Comparison of ENCODE assay signal across 16 mouse cellular contexts in genomic region chr2:127736631-127737209, GRCm38 (mm10). TPM values are rescaled to one million over a fixed set of nuclear protein-coding genes. Genes with fewer than 3 reads are reported as not detected.
DNase-seq lines count a peak whose midpoint lies in the region; ATAC-seq and TF ChIP-seq lines count a peak whose summit lies in the region.
"Had no signal": no experiment of that assay in that cellular context is flagged by ENCODE, and none has a peak within 500 bp of the region (broad histone marks: within the 10 kb centered on the region; RNA-seq: fewer than 3 reads in every experiment).

No protein-coding gene starts in this region.

- H3K27me3 ChIP-seq in kidney, adult 2 months (replicated peaks; ENCODE audit: control insufficient read depth, insufficient read depth, low read length) = no peaks in the 10 kb centered on the region
- no peaks in the 10 kb centered on the region for H3K27me3 ChIP-seq in kidney, embryonic 15.5 days
- no peaks in the 10 kb centered on the region for H3K27me3 ChIP-seq in heart, embryonic 15.5 days
- no peaks in the 10 kb centered on the region for H3K27me3 ChIP-seq in hindbrain, postnatal 0 days (ENCODE audit: insufficient read depth, low read length)
- H3K27me3 ChIP-seq: embryonic facial prominence, embryonic 13.5 days; limb, embryonic 13.5 days; neural tube, embryonic 13.5 days had no signal

- TF ChIP-seq CTCF in kidney, adult 2 months (conservative IDR thresholded peaks at IDR 0.05; ENCODE audit: insufficient read depth, insufficient read length, low read depth, low read length) = no peak
- TF ChIP-seq CTCF in hindbrain, postnatal 0 days (IDR thresholded peaks at IDR 0.05; ENCODE audit: low read depth) = no peak

- no peak for ATAC-seq in kidney, embryonic 15.5 days (replicated peaks; ENCODE audit: low FRiP score)
- peak; percentile 69; the same call in 1 of the 2 replicates for ATAC-seq in common myeloid progenitor, adult 5-6 weeks (replicated peaks; ENCODE audit: low read depth, poor library complexity, severe bottlenecking)
- ATAC-seq in heart, embryonic 15.5 days (replicated peaks; ENCODE audit: insufficient number of reproducible peaks, insufficient read depth, low FRiP score, low read depth) = peak; percentile 79
- ATAC-seq in erythroblast, adult 5-6 weeks (replicated peaks; ENCODE audit: low FRiP score, poor library complexity, severe bottlenecking) = no peak
- no peak for ATAC-seq in hindbrain, postnatal 0 days

- no peaks in the 10 kb centered on the region for H3K36me3 ChIP-seq in kidney, adult 2 months (ENCODE audit: control insufficient read depth, insufficient read depth, low read length)
- peaks cover 11% of the 10 kb centered on the region; the same call in 1 of the 2 replicates for H3K36me3 ChIP-seq in kidney, embryonic 15.5 days
- no peaks in the 10 kb centered on the region for H3K36me3 ChIP-seq in heart, embryonic 15.5 days
- no peaks in the 10 kb centered on the region for H3K36me3 ChIP-seq in hindbrain, postnatal 0 days (ENCODE audit: insufficient read depth, low read length)

- H3K9me3 ChIP-seq in kidney, embryonic 15.5 days (replicated peaks) = no peaks in the 10 kb centered on the region
- no peaks in the 10 kb centered on the region for H3K9me3 ChIP-seq in heart, embryonic 15.5 days (replicated peaks)
- no peaks in the 10 kb centered on the region for H3K9me3 ChIP-seq in hindbrain, postnatal 0 days (ENCODE audit: low read length)
- H3K9me3 ChIP-seq: embryonic facial prominence, embryonic 13.5 days; hindbrain, embryonic 10.5 days; limb, embryonic 13.5 days; neural tube, embryonic 13.5 days had no signal

- H3K27ac ChIP-seq in kidney, adult 2 months (ENCODE audit: insufficient read depth, low read depth, low read length) = no peak overlapping the region
- no peak overlapping the region for H3K27ac ChIP-seq in kidney, embryonic 15.5 days
- H3K27ac ChIP-seq in heart, embryonic 15.5 days = peak overlapping the region; percentile 68
- H3K27ac ChIP-seq in hindbrain, postnatal 0 days = no peak overlapping the region
- H3K27ac ChIP-seq: embryonic facial prominence, embryonic 13.5 days; hindbrain, embryonic 10.5 days; limb, embryonic 13.5 days; neural tube, embryonic 13.5 days had no signal

- no peaks in the 10 kb centered on the region for H3K4me1 ChIP-seq in kidney, adult 2 months (ENCODE audit: control insufficient read depth, insufficient read depth, low read length)
- 0 out of 2 replicates have a peak, but pooled peaks cover 3% of the 10 kb centered on the region for H3K4me1 ChIP-seq in kidney, embryonic 15.5 days
- no peaks in the 10 kb centered on the region for H3K4me1 ChIP-seq in heart, embryonic 15.5 days (replicated peaks)
- H3K4me1 ChIP-seq in hindbrain, postnatal 0 days (ENCODE audit: insufficient read depth, low read length) = no peaks in the 10 kb centered on the region
- H3K4me1 ChIP-seq: embryonic facial prominence, embryonic 13.5 days; neural tube, embryonic 13.5 days had no signal

- 62% methylated on average over 6 of the region's 6 CpGs for WGBS in kidney, adult 2 months
- WGBS in kidney, embryonic 15.5 days = 62% methylated on average over 6 of the region's 6 CpGs
- WGBS in heart, embryonic 15.5 days = 53% methylated on average over 6 of the region's 6 CpGs
- WGBS in hindbrain, postnatal 0 days = 82% methylated on average over 6 of the region's 6 CpGs

- H3K4me3 ChIP-seq in kidney, adult 2 months (ENCODE audit: insufficient read depth, low read depth, low read length) = no peak overlapping the region
- no peak overlapping the region for H3K4me3 ChIP-seq in kidney, embryonic 15.5 days (replicated peaks)
- no peak overlapping the region for H3K4me3 ChIP-seq in heart, embryonic 15.5 days
- no peak overlapping the region for H3K4me3 ChIP-seq in hindbrain, postnatal 0 days (ENCODE audit: low read length)
- H3K4me3 ChIP-seq: embryonic facial prominence, embryonic 13.5 days; hindbrain, embryonic 10.5 days; limb, embryonic 13.5 days; neural tube, embryonic 13.5 days had no signal

- H3K9ac ChIP-seq in kidney, embryonic 15.5 days = no peak overlapping the region
- H3K9ac ChIP-seq in heart, embryonic 15.5 days = no peak overlapping the region
- H3K9ac ChIP-seq in hindbrain, postnatal 0 days (replicated peaks; ENCODE audit: low read length) = no peak overlapping the region
- H3K9ac ChIP-seq: embryonic facial prominence, embryonic 13.5 days; limb, embryonic 13.5 days; neural tube, embryonic 13.5 days had no signal

- H3K4me2 ChIP-seq in kidney, embryonic 15.5 days = no peak overlapping the region
- H3K4me2 ChIP-seq in heart, embryonic 15.5 days = no peak overlapping the region
- no peak overlapping the region for H3K4me2 ChIP-seq in hindbrain, postnatal 0 days (ENCODE audit: low read depth, low read length)
- H3K4me2 ChIP-seq: embryonic facial prominence, embryonic 13.5 days; limb, embryonic 13.5 days; neural tube, embryonic 13.5 days had no signal

- TF ChIP-seq POLR2A in kidney, adult 2 months (IDR thresholded peaks at IDR 0.05; ENCODE audit: low read depth, low read length) = no peak

- peak; percentile 32 for DNase-seq in kidney, adult 2 months
- peak; percentile 13 to 22 for DNase-seq in kidney, postnatal 36 days
- DNase-seq in retina, embryonic 14.5 days (ENCODE audit: low spot score) = no peak
- DNase-seq in hindbrain, postnatal 0 days (ENCODE audit: low spot score) = no peak
- DNase-seq: adrenal gland, adult 8-10 months; B cell, adult 2 months; cerebellum, postnatal 25 days; lung, adult 18-20 months had no signal

RNA-seq across cellular contexts. Expression of gene Mall, which starts 7.0 kb away (rescaled TPM):
- 1.3 and 1.8 TPM in 2 replicates for polyA plus RNA-seq in kidney, adult 2 months (2012; rRNA removed)
- 3.0 and 3.4 TPM in 2 replicates for polyA plus RNA-seq in kidney, embryonic 15.5 days (2015; fragmentation: Nextera tagmentation; extraction: Ambion mirVana)
- not detected in 2 replicates for total RNA-seq in common myeloid progenitor, adult 5-6 weeks (2017)
- 8.1 and 10.2 TPM in 2 replicates for polyA plus RNA-seq in heart, embryonic 15.5 days (2015; fragmentation: Nextera tagmentation; extraction: Ambion mirVana)
- not detected in 2 replicates for total RNA-seq in erythroblast, adult 5-6 weeks (2015; ENCODE audit: low replicate concordance)
- not detected in 2 replicates for total RNA-seq in erythroblast, adult 5-6 weeks (2017; ENCODE audit: low replicate concordance)
- total RNA-seq in hindbrain, postnatal 0 days (2014; rRNA removed) = 1.5 and 1.8 TPM in 2 replicates
- polyA plus RNA-seq in hindbrain, postnatal 0 days (2015; fragmentation: Nextera tagmentation; extraction: Ambion mirVana) = 0.55 and 0.57 TPM in 2 replicates

RNA-seq across cellular contexts. Expression of gene Nphp1, which starts 52.0 kb away (rescaled TPM):
- polyA plus RNA-seq in kidney, adult 2 months (2012; rRNA removed) = 21.0 and 25.9 TPM in 2 replicates
- polyA plus RNA-seq in kidney, embryonic 15.5 days (2015; fragmentation: Nextera tagmentation; extraction: Ambion mirVana) = 35.4 and 38.6 TPM in 2 replicates
- 21.3 and 33.4 TPM in 2 replicates for total RNA-seq in common myeloid progenitor, adult 5-6 weeks (2017)
- 19.6 and 20.0 TPM in 2 replicates for polyA plus RNA-seq in heart, embryonic 15.5 days (2015; fragmentation: Nextera tagmentation; extraction: Ambion mirVana)
- total RNA-seq in erythroblast, adult 5-6 weeks (2015; ENCODE audit: low replicate concordance) = 0.63 and 3.3 TPM in 2 replicates
- 0.84 and 2.6 TPM in 2 replicates for total RNA-seq in erythroblast, adult 5-6 weeks (2017; ENCODE audit: low replicate concordance)
- 11.0 and 11.4 TPM in 2 replicates for total RNA-seq in hindbrain, postnatal 0 days (2014; rRNA removed)
- polyA plus RNA-seq in hindbrain, postnatal 0 days (2015; fragmentation: Nextera tagmentation; extraction: Ambion mirVana) = 17.3 and 18.5 TPM in 2 replicates

RNA-seq across cellular contexts. Expression of gene Mtln, which starts 55.6 kb away (rescaled TPM):
- polyA plus RNA-seq in kidney, adult 2 months (2012; rRNA removed) = 70.5 and 92.9 TPM in 2 replicates
- polyA plus RNA-seq in kidney, embryonic 15.5 days (2015; fragmentation: Nextera tagmentation; extraction: Ambion mirVana) = 35.9 and 38.2 TPM in 2 replicates
- 36.1 and 42.8 TPM in 2 replicates for total RNA-seq in common myeloid progenitor, adult 5-6 weeks (2017)
- 36.4 and 45.6 TPM in 2 replicates for polyA plus RNA-seq in heart, embryonic 15.5 days (2015; fragmentation: Nextera tagmentation; extraction: Ambion mirVana)
- 1.7 and 5.6 TPM in 2 replicates for total RNA-seq in erythroblast, adult 5-6 weeks (2015; ENCODE audit: low replicate concordance)
- total RNA-seq in erythroblast, adult 5-6 weeks (2017; ENCODE audit: low replicate concordance) = 2.1 and 7.9 TPM in 2 replicates
- 12.1 and 18.9 TPM in 2 replicates for total RNA-seq in hindbrain, postnatal 0 days (2014; rRNA removed)
- 60.4 and 71.4 TPM in 2 replicates for polyA plus RNA-seq in hindbrain, postnatal 0 days (2015; fragmentation: Nextera tagmentation; extraction: Ambion mirVana)

Comparison
In these comparisons a context has a peak if more than half of its experiments do, and no peak if none do; other contexts are left out.
1. DNase-seq: peak in kidney, adult 2 months (single experiment) and kidney, postnatal 36 days (2 of 2); none in retina, embryonic 14.5 days (single experiment) and hindbrain, postnatal 0 days (single experiment).
2. ATAC-seq: peak in common myeloid progenitor, adult 5-6 weeks (single experiment) and heart, embryonic 15.5 days (single experiment); none in kidney, embryonic 15.5 days (single experiment), erythroblast, adult 5-6 weeks (single experiment) and hindbrain, postnatal 0 days (single experiment).